Mouse (Mus musculus): ENCODE data around the gene Cd200.
"Not testable (repeated sequence)": the region's sequence is repeated elsewhere in the genome, so short reads cannot be mapped to it uniquely, and the experiment has no call there.

Gene Cd200

DNA sequence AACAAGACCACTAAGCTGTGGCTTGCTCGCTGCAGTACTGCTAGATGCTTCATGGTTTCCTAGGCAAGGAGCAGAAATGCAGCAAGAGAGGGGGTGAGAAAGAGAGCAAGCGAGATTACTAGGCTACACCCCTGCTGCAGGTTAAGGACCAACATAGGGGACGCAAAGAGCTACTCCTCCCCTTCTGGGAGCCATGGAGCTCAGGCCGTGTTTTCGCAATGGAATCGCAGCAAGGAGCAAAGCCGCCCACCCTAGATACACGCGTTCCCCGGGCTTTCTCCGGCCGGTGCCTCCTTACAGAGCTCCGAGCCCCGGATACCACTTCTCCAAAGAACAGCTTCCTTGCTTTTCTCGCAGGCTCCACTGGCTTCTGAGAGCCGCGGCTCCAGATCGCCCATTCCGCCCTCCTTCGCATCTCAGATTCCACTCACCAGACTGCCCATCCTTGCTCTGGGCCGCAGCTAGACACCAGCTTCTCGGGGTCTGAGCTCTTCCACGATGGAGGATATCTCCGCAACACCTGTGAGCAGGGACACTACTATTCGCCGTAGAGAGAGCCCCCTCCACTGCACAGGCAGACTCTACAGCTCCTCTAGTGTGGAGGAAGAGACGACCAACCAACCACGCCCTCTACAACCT, at the start of gene Cd200:
Gene Cd200 (minus strand): TSS at position 629 of the 639 bp plus-strand sequence.
- DNase-seq (ENCODE audit: low read depth, low spot score): peak; percentile 78

DNA sequence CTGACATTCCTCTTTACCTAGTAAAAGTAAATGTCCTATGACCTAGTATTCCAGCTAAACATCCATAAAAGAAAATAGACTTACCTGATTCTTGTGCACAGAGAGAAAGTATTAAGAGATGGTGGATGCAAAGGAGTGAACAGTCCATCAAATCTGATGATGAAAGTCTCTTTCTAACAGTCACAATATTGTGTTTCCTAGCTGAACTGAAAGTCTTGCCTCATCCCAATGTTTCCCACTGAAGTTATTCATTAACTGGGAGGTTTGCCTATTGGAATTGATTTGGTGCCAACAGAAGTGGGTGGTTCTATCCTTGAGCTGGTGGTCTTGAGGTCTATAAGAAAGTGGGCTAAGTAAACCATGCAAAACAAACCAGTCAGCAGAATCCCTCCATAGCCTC, 45.9 kb upstream of the Cd200 start:
- DNase-seq (ENCODE audit: low read depth, low spot score): no peak

DNA sequence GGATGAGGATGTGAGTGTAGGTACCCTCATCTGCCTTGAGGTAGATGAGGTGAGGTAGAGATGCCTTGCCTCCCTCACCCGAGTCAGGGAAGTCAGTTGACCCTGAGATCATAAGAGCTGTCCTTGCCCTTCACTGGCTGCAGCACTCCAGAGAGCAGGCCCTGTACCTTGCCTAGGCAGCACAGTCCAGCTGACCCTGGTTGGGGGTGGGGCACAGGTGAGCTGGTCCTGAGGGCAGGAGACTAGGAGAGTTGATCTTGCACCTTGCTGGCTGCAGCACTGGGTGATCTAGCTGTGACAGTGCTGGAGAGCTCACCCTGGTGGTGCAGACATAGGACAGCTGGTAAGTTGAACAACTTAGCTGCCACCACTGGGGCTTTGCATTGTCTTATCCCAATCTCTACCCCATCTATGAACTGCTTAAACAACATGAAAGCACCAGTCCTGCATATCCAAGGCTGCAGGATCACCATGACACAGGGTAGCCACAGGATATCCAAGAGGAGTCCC, 28.4 kb upstream of the Cd200 start:
- peak; percentile 12 for DNase-seq (ENCODE audit: low read depth, low spot score)

DNA sequence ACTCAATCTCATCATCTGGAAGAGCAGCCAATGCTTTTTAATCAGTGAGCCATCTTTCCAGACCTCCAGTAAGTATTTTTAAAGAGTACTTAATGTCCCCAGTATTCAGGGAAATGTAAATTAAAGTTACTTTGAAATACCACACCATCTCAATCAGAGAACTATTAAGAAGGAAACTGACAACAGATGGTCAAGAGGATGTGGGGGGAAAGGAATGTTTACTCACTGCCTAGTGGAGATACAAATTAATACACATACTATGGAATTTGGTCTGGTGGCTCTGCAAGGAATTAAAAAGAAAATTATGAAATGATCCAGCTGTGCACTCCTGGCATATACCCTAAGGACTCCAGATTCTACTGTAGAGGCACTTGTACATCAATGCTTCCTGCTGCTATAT, 26.7 kb upstream of the Cd200 start:
- DNase-seq (ENCODE audit: low read depth, low spot score): no peak

DNA sequence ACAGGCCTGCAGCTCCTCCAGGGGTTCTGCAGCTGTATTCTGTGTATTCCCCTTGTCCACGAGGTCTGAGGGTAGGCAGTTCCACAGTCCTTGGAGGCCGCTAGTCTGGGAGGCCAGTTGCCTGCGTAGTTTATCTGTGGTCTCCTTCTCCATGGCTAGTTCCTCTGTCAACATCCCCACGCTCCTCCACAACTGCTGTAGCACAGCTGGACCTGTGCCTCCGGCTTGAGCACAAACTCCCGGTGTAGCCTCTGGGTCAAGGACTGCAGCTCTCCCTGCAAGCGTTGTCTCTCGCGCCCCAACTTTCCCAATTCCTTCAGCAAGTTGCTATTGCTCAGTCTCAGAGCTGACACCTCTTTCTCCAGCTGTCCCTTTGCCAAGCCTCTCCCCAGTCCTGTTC, 18.8 kb upstream of the Cd200 start:
- DNase-seq (ENCODE audit: low read depth, low spot score): no peak

DNA sequence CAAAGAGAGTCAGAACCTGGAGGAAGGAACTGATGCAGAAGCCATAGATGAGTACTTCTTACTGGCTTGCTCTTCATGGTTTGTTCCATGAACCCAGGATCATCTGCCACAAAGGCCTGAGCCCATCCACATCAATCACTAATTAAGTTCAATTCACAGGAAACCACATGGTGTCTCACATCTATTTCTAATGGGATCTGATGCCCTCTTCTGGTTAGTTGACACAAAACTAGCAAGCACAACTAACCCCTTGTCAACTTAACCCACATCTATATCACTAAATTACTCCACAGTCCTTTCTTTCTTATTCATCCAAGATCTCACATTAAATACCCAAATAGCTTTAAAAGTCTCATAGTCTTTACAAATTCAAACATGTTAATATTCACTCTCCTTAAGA, 4.6 kb upstream of the Cd200 start:
- peak; percentile 79 for DNase-seq (ENCODE audit: low read depth, low spot score)

- not testable (repeated sequence) for DNase-seq (ENCODE audit: low read depth, low spot score)
These were observed 202 bp upstream of the Cd200 start for GRCm38 (mm10) chr16:45409064-45409446.

- no peak for DNase-seq (ENCODE audit: low read depth, low spot score)
These were observed 1.0 kb downstream of the Cd200 start for GRCm38 (mm10) chr16:45407645-45408400.

DNA sequence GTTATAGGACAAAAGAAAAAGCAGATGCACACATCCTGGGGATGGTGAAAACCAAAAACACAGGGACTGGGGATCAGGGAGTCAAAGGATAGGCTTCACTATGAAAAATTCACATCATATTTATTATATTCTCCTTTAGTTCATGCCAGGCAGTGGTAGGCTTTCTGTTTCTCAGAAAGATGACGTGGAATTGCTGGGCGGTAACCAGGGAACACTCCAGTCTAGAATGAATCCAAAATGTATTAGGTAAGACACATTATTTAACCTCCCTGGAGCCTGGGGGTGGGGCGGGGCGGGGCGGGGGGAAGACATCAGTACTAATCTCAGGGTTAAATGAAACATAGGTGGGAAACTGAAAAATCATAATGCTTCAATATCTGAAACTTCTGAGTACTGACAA, 1.8 kb downstream of the Cd200 start:
- DNase-seq (ENCODE audit: low read depth, low spot score): no peak

DNA sequence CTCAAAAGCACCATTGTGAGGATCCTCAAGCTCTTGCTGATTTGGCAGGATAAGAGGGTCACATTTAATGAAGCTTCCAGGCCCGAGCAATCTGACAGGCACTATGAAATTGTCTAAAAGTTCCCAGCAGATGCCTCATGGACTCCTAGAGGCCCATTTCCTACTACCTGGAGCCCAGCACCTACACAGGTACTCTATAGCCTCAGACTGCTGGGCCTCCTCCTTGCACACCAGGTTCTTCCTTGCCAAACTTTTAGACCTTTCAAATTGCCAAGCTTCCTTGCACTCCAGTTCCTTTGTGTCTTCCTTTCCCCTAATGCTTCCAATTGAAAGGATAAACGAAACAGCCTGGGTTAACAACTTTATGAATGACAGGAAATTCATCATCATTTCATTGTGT, 5.9 kb downstream of the Cd200 start:
- no peak for DNase-seq (ENCODE audit: low read depth, low spot score)

DNA sequence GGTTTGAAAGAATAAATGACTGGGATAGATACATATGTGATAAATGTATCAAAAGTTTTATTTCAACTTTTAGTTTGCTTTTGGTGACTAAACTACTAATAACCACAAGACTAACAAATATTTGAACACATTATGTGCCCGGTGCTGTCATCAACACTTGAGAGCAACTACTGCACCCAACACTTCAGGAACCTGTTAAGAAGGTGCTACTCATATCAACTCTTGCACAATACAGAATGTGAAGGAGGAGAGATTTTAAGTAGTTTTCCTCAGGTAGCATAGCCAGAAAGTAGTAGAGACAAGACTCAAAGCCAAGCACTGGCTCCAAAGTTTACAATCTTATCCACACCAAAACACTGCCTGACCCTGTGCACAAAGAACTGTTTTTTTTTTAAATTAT, 6.8 kb downstream of the Cd200 start:
- DNase-seq (ENCODE audit: low read depth, low spot score): no peak

DNA sequence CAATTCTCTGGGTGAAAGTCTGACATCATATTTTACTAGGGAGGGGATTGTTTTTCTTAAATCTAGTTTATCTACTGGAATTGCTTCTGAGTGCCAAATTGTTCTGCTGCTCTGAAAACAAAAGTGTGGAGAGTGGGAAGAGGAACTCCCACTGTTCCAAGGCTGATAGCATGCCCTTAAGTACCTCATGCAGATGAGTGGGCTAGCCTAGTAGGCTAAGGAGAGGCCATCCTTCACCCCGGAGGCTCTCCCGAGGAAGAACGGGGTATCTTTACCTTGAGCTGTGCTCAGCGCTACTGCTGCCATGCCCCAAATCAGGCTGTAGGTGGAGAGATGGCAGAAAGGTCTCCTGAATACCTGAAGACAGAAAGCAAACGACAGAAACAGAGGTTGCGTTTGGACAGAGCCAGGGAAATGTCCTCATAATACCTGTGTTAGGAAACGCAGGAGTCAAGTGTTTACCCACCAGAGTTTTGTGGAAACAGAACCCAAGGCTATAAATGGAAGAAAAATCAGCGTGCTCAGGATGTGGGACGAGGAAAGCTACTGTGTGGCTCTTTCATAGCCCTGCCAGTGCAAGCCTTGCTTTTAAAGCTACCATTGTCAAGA, 8.8 kb downstream of the Cd200 start:
- no peak for DNase-seq (ENCODE audit: low read depth, low spot score)

DNA sequence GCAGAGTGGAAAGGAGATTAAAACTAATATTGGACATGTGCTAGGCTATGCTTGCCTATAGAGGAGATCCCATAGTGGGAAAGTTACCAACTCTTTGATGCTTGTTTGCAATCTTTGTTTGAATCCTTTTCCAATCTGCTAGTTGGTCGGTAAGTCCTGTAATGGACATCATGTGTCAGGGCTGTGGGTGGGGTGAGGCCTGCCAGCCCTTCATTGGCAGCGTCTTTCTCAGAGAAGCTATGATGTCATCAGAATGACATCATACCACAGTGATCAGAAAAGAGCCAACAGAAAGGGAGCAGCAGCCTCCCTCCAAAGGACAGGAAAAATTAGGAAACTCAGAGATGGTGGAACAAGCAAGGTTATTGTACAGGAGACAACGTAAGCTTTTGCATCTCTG, 9.4 kb downstream of the Cd200 start:
- no peak for DNase-seq (ENCODE audit: low read depth, low spot score)

DNA sequence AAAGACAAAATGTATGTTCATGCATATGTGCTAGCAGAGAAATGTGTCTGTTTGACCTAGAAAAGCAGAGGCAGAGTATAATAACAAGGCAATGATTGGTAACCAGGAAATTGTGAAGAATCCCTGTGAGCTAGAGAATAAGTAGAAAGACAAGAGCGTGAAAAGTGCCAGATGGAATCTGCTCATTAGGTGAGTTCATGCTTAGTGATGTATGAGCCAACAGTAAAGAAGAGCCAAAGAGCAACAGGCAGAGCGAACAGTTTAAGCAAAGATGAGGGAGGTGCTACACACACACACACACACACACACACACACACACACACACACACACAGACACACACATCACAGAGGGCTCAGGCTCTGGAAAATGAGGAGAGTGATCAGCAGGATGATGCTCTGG, 11.4 kb downstream of the Cd200 start:
- DNase-seq (ENCODE audit: low read depth, low spot score): no peak

- DNase-seq (ENCODE audit: low read depth, low spot score): no peak
These were observed 16.6 kb downstream of the Cd200 start for GRCm38 (mm10) chr16:45392246-45392645.

DNA sequence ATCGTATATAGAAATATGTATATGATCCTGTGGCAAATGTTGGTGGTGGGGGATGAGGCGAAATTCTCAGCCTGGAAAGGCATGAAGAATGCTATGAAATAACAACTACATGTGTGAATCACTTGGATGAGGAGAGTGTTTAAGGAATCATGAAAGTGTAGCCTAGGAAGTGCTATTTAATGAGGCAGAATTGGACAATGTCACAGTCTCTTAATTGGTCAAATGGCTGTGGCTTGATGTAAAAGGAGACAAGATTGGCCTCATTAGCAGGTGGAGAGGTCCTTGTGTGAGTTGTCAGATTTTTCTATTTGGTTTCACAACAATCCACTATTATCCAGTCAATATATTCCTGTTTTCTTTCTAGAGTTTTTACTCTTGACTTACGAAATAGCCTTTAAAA, 17.2 kb downstream of the Cd200 start:
- no peak for DNase-seq (ENCODE audit: low read depth, low spot score)

DNA sequence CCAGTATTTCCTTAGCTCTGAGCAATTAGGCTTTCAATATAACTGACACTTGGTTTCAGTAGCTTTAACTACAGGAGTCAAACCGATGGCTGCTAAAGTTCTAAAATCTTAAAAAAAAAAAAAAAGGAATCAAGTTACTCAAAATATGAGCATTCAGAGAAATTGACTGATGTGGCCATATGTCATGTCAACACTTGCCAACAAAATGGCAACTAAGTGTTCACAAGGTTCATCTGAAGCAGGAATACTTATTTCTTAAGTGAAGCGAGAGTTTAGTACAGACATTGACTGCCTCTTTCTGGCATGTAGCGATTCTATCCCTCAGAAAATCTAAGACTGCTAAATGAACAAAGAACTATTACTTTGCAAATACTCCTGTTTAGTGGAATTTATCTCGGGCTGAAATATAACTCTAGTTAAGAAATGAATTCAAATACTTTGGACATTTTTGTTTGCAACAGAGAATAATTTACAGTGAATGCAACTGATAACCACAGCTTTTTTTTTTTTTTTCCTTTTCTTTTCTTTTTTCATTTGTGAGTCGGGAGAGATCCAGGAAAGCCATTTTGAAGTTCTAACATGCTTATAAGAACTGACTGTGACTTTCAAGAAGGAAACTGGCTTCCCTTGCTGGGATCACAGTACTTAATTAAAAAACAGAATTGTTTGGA, 18.4 kb downstream of the Cd200 start:
- DNase-seq (ENCODE audit: low read depth, low spot score): no peak

DNA sequence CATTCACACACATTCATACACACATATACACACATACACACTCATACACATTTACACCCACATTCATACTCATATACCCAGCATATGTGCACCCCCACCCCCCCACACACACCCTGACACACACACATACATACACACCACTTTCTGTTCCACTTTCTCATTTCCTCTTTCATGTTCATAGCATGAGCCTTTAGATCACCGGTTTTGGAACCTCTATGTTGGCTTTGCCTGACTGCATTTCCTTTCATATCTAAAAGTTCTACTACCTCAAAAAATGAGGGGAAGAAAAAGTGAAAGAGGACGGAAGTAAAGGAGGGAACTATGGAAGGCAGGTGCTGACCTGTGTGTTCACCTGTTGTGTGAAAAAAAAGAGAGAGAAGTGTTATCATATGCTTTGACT, 19.0 kb downstream of the Cd200 start:
- peak; percentile 76 for DNase-seq (ENCODE audit: low read depth, low spot score)

- no peak for DNase-seq (ENCODE audit: low read depth, low spot score)
These were observed 19.8 kb downstream of the Cd200 start for GRCm38 (mm10) chr16:45389041-45389440.

DNA sequence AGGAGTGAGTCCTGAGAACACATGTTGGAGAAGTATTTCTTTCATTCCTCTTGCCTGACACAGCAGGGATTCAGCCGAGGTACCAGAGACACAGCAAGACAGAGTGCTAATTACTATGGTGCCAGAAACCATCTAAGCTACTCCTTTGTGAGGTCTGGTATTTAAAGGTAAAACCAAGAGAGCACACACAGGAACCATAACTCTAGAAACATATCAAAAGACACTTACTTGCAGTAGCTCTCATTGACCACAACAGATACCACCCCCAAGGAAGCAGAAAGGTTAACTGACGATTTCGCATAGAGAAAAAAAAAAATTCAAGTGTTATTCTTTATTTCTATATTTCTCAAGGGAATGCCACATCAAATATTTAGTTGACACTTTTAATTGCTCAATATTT, 27.0 kb downstream of the Cd200 start:
- DNase-seq (ENCODE audit: low read depth, low spot score): peak; percentile 54

DNA sequence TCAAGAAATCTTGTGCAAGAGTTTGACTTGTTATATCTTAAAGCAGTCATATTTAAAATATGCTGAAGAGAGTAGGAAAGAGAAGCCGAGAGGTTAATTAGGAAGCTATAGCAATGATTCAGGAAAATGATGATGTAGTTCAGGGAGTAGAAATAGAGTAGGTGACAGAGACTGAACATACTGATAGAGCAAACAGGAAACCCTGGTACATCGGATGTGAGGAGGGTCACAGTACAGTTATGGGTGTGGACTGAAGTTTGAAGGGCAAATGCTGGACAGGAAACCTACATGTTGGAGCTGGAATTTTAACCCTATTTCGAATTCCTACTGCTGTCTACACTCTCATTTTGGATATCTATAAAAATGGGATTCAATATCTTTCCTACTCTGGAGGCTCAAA, 29.9 kb downstream of the Cd200 start:
- peak; percentile 24 for DNase-seq (ENCODE audit: low read depth, low spot score)
